Mouse (Mus musculus) v-Abl transformed pro-B cells (cell line): ENCODE results near the gene Rtbdn.

Experiments
- in situ Hi-C, 2 experiments: fragments of 400-800 bp; cut with MboI; formaldehyde crosslinking; loops; one replicate each; pipeline ENCODE4 v1.15.1; 2025; ENCODE audit not compliant: unreplicated experiment in 2 of 2

Gene Rtbdn

GRCm38 (mm10) chr8:84915269-84915668 is 31.5 kb upstream of the Rtbdn start:
- in situ Hi-C loops = no loop called here

GRCm38 (mm10) chr8:84917781-84918180 is 29.0 kb upstream of the Rtbdn start:
- in situ Hi-C loops = no loop called here

- in situ Hi-C loops = no loop called here
These were observed 28.1 kb upstream of the Rtbdn start for GRCm38 (mm10) chr8:84918646-84919045.

GRCm38 (mm10) chr8:84921596-84921995 is 25.2 kb upstream of the Rtbdn start:
- in situ Hi-C loops = no loop called here

- in situ Hi-C loops = loop anchor here in 1 of 2 experiments (5.0 to 25.0 kb wide), 3 partner anchors 37 to 563 kb away; no protein-coding TSS in a partner anchor
These were observed 21.2 kb upstream of the Rtbdn start for GRCm38 (mm10) chr8:84925557-84925956.

- in situ Hi-C loops = loop anchor here in 1 of 2 experiments (5.0 to 25.0 kb wide), 3 partner anchors 35 to 565 kb away; no protein-coding TSS in a partner anchor
These were observed 19.3 kb upstream of the Rtbdn start for GRCm38 (mm10) chr8:84927513-84927912.

GRCm38 (mm10) chr8:84928456-84929306 is 18.1 kb upstream of the Rtbdn start:
- in situ Hi-C loops = loop anchor here in 1 of 2 experiments (5.0 to 25.0 kb wide), 3 partner anchors 34 to 566 kb away; no protein-coding TSS in a partner anchor

- in situ Hi-C loops = loop anchor here in 1 of 2 experiments (25.0 kb wide), 1 partner anchor 568 kb away; no protein-coding TSS in a partner anchor
These were observed 16.2 kb upstream of the Rtbdn start for GRCm38 (mm10) chr8:84930582-84930981.

- in situ Hi-C loops = loop anchor here in 1 of 2 experiments (25.0 kb wide), 1 partner anchor 572 kb away; no protein-coding TSS in a partner anchor
These were observed 12.8 kb upstream of the Rtbdn start for GRCm38 (mm10) chr8:84933767-84934559.

GRCm38 (mm10) chr8:84934860-84935259 is 11.9 kb upstream of the Rtbdn start:
- in situ Hi-C loops = loop anchor here in 1 of 2 experiments (25.0 kb wide), 1 partner anchor 573 kb away; no protein-coding TSS in a partner anchor

GRCm38 (mm10) chr8:84935489-84935888 is 11.3 kb upstream of the Rtbdn start:
- in situ Hi-C loops = loop anchor here in 1 of 2 experiments (25.0 kb wide), 1 partner anchor 573 kb away; no protein-coding TSS in a partner anchor

- in situ Hi-C loops = loop anchor here in 1 of 2 experiments (25.0 kb wide), 1 partner anchor 574 kb away; no protein-coding TSS in a partner anchor
These were observed 10.5 kb upstream of the Rtbdn start for GRCm38 (mm10) chr8:84936041-84936961.

GRCm38 (mm10) chr8:84936962-84937546 is 9.7 kb upstream of the Rtbdn start, which contains the start of gene Mast1:
TSS of gene Mast1 (minus strand) at chr8:84937359.
- in situ Hi-C loops = loop anchor here in 1 of 2 experiments (25.0 kb wide), 1 partner anchor 575 kb away; no protein-coding TSS in a partner anchor

GRCm38 (mm10) chr8:84937620-84938485 is 8.9 kb upstream of the Rtbdn start:
- in situ Hi-C loops = loop anchor here in 1 of 2 experiments (25.0 kb wide), 1 partner anchor 576 kb away; no protein-coding TSS in a partner anchor

- in situ Hi-C loops = loop anchor here in 1 of 2 experiments (25.0 kb wide), 1 partner anchor 581 kb away; no protein-coding TSS in a partner anchor
These were observed 3.1 kb upstream of the Rtbdn start for GRCm38 (mm10) chr8:84943699-84944098.

GRCm38 (mm10) chr8:84944478-84945160 is 2.2 kb upstream of the Rtbdn start:
- in situ Hi-C loops = loop anchor here in 1 of 2 experiments (25.0 kb wide), 1 partner anchor 582 kb away; no protein-coding TSS in a partner anchor

GRCm38 (mm10) chr8:84945235-84945632 is 1.6 kb upstream of the Rtbdn start:
- in situ Hi-C loops = loop anchor here in 1 of 2 experiments (25.0 kb wide), 1 partner anchor 583 kb away; no protein-coding TSS in a partner anchor
